Mouse (Mus musculus): ENCODE measurements around the gene Cant1. TPM values are rescaled to one million over a fixed set of nuclear protein-coding genes. Genes with fewer than 3 reads are reported as not detected.
"Not testable (repeated sequence)": the region's sequence is repeated elsewhere in the genome, so short reads cannot be mapped to it uniquely, and the experiment has no call there.

Cant1 gene
- total RNA-seq, 2 experiments from 2014 or later = 39.7 to 42.3 TPM

DNA sequence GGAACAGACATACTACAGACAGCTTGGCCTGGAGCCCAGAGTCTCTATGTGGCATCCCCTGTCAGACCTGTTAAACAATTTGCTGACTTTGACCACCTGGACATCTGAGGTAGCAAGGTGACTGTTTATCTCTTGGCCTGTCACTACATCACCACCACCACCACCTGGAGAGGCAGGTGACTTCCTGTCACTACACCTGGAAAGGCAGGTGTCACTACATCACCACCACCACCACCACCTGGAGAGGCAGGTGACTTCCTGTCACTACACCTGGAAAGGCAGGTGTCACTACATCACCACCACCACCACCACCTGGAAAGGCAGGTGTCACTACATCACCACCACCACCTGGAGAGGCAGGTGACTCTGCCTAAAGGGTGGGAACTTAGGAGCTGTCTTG lies 42.6 kb downstream of the Cant1 start:
- intact Hi-C loops (cut with DNase I) = loop anchor here (10.0 kb wide), 1 partner anchor 302 kb away; no protein-coding TSS in a partner anchor
- not testable (repeated sequence) for DNase-seq

DNA sequence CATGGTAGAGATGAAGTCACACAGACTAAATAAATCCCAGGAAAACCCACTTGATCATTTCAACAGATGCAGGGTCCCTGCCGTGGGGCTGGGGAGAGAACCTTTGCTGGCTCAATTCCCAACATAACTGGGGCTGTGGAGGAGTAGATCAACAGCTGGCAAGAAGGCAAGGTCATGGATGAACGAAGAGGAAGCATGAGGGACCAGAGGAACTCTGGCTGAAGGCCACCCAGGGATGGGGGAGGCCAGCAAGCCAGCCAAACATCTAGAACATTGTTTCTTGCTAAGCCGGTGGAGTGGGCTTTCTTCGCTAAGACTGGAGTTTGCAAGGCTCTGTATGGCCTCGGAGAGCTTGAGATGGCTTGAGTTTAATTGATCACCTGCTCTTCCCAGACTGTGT lies 43.0 kb downstream of the Cant1 start:
- intact Hi-C loops (cut with DNase I) = loop anchor here (10.0 kb wide), 1 partner anchor 301 kb away; no protein-coding TSS in a partner anchor
- no peak for DNase-seq

DNA sequence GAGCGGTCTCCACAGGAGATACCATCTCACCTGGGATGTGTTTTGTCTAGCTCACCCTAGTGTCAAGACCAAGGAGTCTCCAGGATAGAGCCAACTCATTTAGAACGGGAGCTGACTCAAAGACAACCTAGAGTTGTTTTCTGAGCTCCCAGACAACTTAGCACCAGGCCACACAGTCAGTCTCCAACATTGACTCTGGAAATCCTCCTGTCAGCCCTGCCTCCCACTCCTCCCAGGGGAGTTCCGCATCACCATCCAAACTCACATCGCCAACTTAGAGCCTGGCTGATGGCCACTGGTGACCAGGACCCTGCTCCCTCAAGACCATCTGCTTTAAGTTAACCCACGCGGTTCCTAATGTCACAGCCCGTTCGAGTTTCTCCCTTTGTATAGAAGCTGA lies 43.4 kb downstream of the Cant1 start:
- intact Hi-C loops (cut with DNase I) = loop anchor here (10.0 kb wide), 1 partner anchor 301 kb away; no protein-coding TSS in a partner anchor
- DNase-seq = no peak

DNA sequence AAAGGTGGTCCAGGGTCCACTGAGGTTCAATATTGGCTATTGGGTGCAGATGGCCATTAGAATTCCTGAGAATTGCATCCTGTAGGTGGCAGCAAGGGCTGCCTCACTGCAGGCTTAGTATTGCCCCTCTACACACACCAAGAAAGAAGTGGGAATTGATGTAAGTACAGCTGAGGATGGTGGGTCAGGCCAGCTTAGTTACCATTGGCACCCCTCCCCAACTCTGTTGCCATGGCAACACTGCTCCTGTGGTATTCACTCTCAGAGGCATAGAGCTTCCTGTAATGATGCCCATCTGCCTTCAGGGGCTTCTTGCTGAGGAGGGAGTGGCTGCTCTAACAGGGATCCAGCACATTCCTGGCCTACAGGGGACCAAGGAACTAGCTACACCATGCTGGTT lies 43.9 kb downstream of the Cant1 start:
- peak; percentile 53 for DNase-seq
- intact Hi-C loops (cut with DNase I) = loop anchor here (10.0 kb wide), 1 partner anchor 300 kb away; no protein-coding TSS in a partner anchor

DNA sequence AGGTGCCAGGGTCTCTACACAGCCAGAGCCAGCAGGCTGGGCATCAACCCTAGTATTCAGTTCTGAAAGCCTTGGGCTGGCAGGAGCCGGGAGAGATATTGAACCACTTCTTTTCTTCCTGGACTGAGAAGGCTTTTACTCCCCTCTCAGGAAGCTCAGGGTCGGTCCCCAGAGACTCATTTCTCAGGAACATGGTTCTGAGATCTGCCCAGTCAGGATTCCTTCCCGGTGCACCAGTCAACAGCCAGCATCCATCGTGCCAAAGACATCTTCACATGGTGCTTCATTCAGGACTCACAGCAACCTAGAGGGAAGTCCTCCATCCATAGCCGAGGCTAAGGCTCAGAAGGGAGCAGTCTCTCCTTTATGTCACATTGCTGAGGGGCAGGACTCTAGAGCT lies 44.4 kb downstream of the Cant1 start:
- no peak for DNase-seq
- intact Hi-C loops (cut with DNase I) = loop anchor here (10.0 kb wide), 1 partner anchor 300 kb away; no protein-coding TSS in a partner anchor

DNA sequence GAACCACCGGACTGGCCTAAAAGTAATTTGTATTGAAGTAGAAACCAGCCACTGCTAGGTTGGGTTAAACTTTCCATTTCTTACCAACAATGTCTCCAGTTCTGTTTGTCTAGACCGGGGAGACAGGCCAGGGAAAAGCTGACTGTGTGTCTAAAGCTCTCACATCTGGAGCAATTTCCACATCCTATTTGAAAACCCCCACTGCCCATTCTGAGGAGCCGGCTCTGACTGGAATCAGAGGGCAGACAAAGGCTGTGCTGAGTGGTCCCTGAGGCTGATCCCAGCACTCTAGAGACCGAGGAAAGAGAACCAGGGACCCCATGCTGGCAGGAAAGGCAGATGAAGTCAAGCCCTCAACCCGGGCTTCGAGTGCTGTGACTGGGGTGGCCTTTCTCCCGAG lies 46.2 kb downstream of the Cant1 start:
- intact Hi-C loops (cut with DNase I) = loop anchor here (10.0 kb wide), 1 partner anchor 298 kb away; no protein-coding TSS in a partner anchor
- no peak for DNase-seq

DNA sequence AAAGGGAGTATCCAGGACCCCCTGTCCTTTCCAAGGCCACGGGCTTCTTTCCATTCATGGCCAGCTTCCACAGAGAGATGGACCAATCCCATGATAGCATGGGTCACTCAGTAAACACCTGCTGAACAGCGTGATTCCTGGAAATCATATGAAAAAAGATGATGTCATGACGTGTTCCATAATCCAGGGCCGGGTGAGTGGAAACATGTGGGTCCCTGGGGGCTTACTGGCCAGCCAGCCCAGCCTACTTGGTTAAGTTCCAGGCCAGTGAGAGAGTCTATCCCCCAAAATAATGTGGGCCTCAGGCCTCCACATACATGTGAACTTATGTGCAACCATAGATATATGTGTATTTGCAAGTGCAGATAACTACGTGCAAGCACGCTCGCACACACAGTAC lies 47.0 kb downstream of the Cant1 start:
- no peak for DNase-seq
- intact Hi-C loops (cut with DNase I) = loop anchor here (10.0 kb wide), 1 partner anchor 297 kb away; no protein-coding TSS in a partner anchor

DNA sequence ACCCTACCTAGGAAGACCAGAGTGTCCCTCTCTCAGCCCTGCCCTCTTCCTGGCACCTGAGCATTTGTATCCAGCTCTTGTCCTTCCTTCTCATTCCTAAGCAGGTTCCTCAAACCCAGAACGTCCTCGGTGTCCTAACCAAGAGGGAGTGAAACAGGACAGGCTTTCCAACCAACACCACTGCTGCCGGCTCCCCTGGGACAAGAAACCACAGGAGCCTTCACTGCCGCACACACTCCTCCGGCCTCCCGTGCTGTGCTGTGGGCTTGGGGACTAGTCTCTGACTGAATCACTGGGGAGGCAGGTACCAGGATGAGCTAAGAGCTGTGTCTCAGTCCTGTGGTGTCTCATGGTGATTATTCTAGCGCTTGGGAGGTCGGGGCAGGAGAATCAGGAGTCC lies 49.2 kb downstream of the Cant1 start:
- no peak for DNase-seq

DNA sequence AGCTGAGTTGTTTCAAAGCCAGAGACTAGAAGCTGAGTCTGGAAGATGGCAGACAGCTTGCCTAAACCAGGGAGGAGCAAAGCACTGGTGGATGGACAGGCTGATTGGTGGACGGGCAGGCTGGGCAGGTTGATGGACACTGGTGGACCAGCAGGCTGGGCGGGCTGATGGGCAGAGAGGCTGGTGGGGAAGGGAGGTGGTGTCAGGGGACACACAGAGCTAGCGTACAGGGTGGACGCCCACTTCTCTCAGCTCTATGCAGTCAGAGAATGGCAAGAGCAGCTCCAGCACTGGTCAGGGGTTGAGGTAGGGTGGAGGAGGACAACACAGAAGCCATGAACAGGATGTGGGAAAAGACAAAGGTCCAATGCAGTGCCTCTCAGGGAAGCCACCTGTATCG lies 49.6 kb downstream of the Cant1 start:
- intact Hi-C loops (cut with DNase I) = no loop called here
- no peak for DNase-seq

More for the DNA sequence above, 49.2 kb downstream of the Cant1 start:
- intact Hi-C loops (cut with DNase I) = loop anchor here (10.0 kb wide), 1 partner anchor 295 kb away; no protein-coding TSS in a partner anchor

DNA sequence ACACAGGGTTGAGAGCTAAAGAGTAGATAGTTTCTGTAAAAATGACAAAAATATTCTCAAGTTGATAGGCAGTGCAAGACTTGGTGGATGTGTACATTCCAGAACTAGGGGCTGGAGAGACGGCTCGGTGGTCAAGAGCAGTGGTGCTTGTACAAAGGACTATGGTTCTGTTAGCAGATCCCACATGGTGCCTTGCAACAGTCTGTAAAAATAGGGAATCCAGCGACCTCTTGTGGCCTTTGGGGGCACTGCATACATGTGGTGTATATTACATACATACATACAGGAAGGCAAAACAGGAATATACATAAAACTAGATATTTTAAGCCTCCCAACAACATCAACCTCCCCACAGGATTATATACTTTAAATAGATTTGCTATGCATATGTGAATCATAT lies 50.6 kb downstream of the Cant1 start:
- DNase-seq = peak; percentile 54
- intact Hi-C loops (cut with DNase I) = no loop called here

DNA sequence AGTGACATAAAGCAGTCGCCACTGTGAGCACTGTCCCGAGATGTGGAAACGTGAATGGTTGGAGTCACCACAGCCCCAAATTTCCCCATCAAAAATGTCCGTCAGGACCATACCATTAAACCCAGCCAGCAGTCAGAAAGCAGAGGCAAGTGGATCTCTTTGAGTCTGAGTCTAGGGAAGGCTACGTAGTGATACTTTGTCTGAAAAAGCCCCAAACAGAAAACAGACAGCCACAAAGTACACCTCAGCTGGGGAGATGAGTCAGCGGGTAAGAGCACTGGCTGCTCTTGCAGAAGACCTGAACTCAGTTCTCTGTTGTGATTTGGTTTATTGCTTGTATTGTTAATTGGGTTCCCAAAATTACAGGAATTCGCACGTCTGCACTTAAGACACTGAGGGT lies 52.3 kb downstream of the Cant1 start:
- no peak for DNase-seq
- intact Hi-C loops (cut with DNase I) = no loop called here

DNA sequence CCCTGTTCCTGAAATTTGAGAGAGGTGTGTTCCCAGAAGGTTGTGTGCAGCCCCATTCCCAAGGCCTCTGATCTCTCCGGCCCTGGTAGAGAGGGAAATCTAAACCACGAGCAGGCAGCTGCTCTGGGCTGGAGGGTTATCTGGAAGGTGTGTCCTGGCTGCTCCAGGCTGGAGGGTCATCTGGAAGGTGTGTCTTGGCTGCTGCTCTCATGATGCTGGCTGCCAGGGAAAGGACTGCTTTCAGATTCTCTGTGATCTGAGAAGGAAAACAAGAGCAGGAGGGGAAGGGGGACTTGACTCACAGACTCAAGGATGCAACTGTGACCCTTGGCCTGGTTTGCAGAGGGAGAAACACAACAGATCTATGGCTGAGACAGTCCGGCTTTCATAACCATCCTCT lies 52.8 kb downstream of the Cant1 start:
- DNase-seq = no peak
- intact Hi-C loops (cut with DNase I) = no loop called here

DNA sequence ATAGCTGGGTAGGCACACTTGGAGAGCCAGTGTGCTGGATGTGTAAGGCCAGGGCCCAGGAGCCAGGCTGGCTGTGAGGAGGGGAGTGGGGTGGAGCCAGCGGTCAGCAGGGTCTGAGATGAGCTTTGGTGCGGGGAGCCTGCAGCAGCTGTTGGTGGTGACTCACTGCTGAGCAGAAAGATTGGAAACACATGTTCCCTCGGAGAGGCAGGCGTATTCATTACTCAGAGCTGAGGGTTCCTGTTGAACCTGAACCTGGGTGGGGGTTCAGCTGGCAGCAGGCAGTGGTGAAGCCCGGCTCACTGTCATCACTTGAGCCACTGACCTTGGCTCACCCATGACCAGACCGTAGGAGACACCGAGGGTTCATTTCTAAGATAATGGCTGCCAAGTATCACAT lies 53.7 kb downstream of the Cant1 start:
- peak; percentile 47 for DNase-seq
- intact Hi-C loops (cut with DNase I) = no loop called here

DNA sequence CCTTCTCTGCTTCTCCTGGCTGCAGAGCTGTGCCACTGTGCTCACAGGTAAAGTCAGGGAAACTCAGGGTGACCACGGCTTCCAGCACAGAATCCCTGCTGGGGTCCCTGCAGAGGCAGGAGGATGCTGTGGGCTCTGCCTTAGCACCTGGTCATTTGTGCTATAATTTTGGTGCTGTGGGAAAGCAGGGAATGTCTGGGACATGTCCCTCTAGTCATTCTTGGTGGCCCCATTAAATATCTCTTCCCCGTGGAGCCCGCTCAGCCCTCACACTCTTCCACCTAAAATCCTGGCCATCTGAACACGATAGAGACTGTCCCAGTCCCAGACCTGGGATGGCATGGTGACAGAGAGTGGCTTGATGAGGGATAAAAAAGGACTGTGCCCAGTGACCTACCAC lies 54.9 kb downstream of the Cant1 start:
- no peak for DNase-seq
- intact Hi-C loops (cut with DNase I) = no loop called here

DNA sequence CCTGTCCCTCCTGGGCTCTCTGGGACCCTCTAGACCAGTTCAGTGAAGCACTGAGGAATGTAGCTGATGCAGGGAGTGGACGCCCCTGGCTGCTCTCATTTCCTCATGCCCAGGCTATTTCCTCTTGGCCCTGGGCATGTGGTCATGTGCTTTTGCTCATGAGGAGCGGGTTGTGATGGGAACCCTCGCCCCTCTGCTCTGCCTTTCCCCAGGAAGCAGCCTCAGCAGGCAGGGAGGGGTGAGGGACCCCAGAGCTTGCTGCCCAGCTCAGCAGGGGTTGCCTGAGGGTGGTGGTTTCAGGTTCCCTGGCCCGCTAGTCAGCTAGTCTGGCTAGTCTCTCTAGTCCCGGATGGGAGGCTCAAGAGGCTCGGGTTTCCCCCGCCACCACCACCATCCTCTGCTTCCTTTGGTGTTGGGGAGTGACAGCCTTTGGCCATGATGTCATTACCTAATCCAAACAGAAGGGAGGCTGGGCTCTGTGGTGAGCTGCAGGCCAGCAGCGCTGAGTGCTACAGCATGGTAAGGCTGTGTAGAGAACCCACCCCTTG lies 55.8 kb downstream of the Cant1 start:
- intact Hi-C loops (cut with DNase I) = no loop called here
- DNase-seq = peak; percentile 34

DNA sequence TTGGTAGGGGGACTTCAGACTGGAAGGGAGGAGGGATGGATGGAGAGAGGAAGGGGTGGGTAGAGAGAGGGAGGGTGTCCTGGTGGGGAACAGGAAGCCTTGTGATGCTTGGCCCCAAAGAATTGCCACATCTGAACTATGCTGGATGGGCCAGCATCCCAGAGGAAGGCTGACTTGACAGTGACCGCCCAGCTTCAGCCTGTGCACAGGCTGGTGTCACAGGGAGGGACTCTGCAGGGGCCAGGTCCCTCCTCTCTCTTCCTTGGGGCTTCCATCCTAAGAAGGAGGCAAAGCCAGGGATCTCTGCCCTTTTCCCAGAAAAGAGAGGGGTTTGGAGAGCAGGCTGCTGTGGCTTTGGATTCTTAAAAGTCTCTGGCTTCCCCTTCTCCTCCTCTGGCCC lies 56.4 kb downstream of the Cant1 start:
- no peak for DNase-seq
- intact Hi-C loops (cut with DNase I) = no loop called here

DNA sequence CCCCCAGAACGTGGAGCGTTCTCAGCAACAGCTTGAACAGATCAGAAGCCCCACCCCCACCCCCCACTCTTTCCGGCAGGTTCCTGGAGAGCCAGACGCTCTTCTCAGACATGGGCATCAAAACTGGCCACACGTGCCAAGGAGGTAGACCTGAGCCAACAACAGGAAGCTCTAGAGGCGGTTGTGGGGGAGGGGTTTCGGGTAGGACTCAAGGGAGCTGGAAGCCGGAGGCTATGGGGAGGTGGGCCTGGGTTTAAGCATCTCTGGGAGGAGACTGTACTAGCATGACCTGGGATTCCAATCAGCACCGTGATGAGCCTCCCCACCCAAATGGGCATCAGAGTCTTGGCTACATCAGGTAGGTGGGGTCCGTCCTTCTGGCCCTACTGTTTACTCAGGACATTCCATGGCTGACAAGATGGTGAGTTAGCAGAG lies 58.0 kb downstream of the Cant1 start:
- intact Hi-C loops (cut with DNase I) = no loop called here
- peak; percentile 85 for DNase-seq

DNA sequence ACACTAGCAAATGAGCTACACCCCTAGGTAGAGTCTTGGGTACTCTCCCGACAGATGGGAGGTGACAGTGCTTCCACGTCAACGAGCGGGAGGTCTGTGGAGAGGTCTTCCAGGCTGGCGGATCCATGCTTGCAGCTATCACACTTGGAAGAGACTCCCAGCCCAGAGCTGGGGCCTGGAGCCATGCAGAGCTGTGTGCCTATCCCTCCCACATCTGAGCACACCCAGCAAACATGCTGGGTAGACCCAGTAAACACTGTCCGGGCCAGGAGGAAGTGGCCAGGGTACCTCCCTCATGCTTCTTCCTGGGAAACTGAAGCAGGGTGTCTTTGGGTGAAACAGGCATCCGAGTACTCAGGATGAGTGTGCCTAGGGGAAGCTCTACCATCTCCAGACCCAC lies 58.4 kb downstream of the Cant1 start:
- intact Hi-C loops (cut with DNase I) = no loop called here
- peak; percentile 42 for DNase-seq

Other genes starting within 250 kb of the Cant1 start
- 10 to 100 TPM; 66.3 to 70.5 TPM for gene Cyth1, start 170.5 kb downstream of the Cant1 start, total RNA-seq (2021)
- gene Usp36, start 128.8 kb downstream of the Cant1 start, total RNA-seq (2021) = 10 to 100 TPM; 27.3 to 30.2 TPM
- gene Cep295nl, start 76.6 kb downstream of the Cant1 start, total RNA-seq (2021) = 1 to 10 TPM; 2.8 to 3.9 TPM
- gene Timp2, start 63.3 kb downstream of the Cant1 start, total RNA-seq (2021) = 100 to 1,000 TPM; 273 to 295 TPM
- gene Lgals3bp, start 17.0 kb downstream of the Cant1 start, total RNA-seq (2021) = 1 to 10 TPM; 5.0 to 6.2 TPM
- gene C1qtnf1, start 9.1 kb upstream of the Cant1 start, total RNA-seq (2021) = 1 to 10 TPM; 7.2 to 7.4 TPM
- gene Engase, start 57.7 kb upstream of the Cant1 start, total RNA-seq (2021) = 10 to 100 TPM in 1 of 2 experiments, 1 to 10 TPM in 1; 8.3 to 11.5 TPM